Mouse (Mus musculus) bone marrow, adult 2 months (tissue): ENCODE data around the gene Cyp3a16. TPM values are rescaled to one million over a fixed set of nuclear protein-coding genes. Genes with fewer than 3 reads are reported as not detected.
"Not testable (repeated sequence)": the region's sequence is repeated elsewhere in the genome, so short reads cannot be mapped to it uniquely, and the experiment has no call there.

Source experiments
- H3K27ac ChIP-seq: fragments of 200-500 bp; 2 replicates; pipeline ENCODE4 v1.5.1; 2012; ENCODE audit warnings: low read depth, mild to moderate bottlenecking, control low read depth, inconsistent platforms, low read length; ENCODE audit not compliant: control insufficient read depth, poor library complexity, insufficient read depth
- H3K4me1 ChIP-seq: fragments of 200-500 bp; 2 replicates; pipeline ENCODE4 v1.6.1; 2011; ENCODE audit warnings: low read length; ENCODE audit not compliant: control insufficient read depth, insufficient read depth
- H3K4me3 ChIP-seq: fragments of 200-500 bp; replicated peaks from 2 replicates; pipeline ENCODE3; 2011; ENCODE audit warnings: mild to moderate bottlenecking, low read depth, low read length, control low read depth; ENCODE audit not compliant: control insufficient read depth
- CTCF ChIP-seq: fragments of 200-500 bp; IDR thresholded peaks from 2 replicates; pipeline ENCODE4 v1.5.1; 2011; ENCODE audit warnings: low read length, control low read depth; ENCODE audit not compliant: control insufficient read depth, insufficient read depth
- POLR2A ChIP-seq: fragments of 200-500 bp; IDR thresholded peaks from 2 replicates; pipeline ENCODE4 v1.6.1; 2011; ENCODE audit warnings: low read depth, mild to moderate bottlenecking, control low read depth, low read length, borderline replicate concordance; ENCODE audit not compliant: control insufficient read depth
- WGBS: fragments of 180-500 bp; shearing (Covaris S2); methylation state at CpG from one replicate; pipeline ENCODE4 v1.1.7; 2018; 5-methylcytosine and 5-hydroxymethylcytosine counted together
- polyA plus RNA-seq: library from polyadenylated mRNA; stranded (reverse); fragments of >200 nt; gene quantifications from 2 replicates; pipeline ENCODE4 v1.2.4, GENCODE M21; 2011; ENCODE audit warnings: low replicate concordance; ENCODE audit not compliant: missing spikeins, insufficient read depth, insufficient read length

The Cyp3a16 gene
- polyA plus RNA-seq = not detected in 2 replicates

DNA sequence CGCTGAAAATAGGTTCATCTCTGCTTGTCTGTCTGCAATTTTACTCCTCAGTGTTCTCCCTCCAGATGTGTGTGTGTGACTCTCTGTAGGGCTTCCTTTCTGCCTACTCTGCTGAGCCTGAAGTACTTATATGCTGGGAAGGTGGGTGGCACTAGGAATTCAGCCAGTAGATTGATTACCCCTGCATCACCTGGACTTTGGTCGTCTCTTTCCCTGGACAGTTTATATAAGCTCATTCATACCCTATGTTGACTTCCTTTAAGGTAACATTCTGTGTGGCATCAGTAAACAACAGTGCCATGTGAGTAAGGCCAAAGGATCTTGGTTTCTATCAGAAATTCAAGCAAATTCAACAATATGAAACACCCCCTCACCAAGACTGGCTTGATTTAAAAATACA, at the start of gene Cyp3a16:
Gene Cyp3a16, minus strand, starts transcription at position 101 of the 400 bp plus-strand sequence.
- not testable (repeated sequence) for H3K27ac ChIP-seq, H3K4me3 ChIP-seq
- 71% methylated on average over 2 of the region's 2 CpGs for WGBS

DNA sequence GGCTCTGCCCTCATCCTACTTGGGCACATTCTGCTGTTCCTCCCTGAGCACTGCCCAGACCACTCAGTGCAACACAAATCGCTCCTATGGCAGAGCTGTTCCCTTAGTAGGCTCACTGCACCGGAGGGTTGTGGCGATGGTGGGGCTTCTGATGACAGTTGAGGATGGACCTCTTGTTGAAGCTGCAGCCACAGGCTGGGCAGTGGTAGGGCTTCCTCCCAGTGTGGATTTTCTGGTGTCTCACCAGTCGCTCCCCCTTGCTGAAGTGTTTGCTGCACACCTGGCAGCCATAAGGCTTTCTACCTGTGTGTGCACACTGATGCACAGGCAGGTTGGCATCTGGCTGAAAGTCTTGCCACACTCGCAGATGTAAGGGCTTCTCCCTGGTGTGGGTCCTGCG, 20.8 kb upstream of the Cyp3a16 start:
- no CpG with 5 or more reads among the region's 6 CpGs for WGBS
- H3K4me1 ChIP-seq = no peaks in the 10 kb centered on the region
- no peak for TF ChIP-seq CTCF
- no peak for TF ChIP-seq POLR2A
- no peak overlapping the region for H3K4me3 ChIP-seq
- no peak overlapping the region for H3K27ac ChIP-seq

More for the DNA sequence above, at the start of gene Cyp3a16:
- not testable (repeated sequence) for H3K4me1 ChIP-seq

DNA sequence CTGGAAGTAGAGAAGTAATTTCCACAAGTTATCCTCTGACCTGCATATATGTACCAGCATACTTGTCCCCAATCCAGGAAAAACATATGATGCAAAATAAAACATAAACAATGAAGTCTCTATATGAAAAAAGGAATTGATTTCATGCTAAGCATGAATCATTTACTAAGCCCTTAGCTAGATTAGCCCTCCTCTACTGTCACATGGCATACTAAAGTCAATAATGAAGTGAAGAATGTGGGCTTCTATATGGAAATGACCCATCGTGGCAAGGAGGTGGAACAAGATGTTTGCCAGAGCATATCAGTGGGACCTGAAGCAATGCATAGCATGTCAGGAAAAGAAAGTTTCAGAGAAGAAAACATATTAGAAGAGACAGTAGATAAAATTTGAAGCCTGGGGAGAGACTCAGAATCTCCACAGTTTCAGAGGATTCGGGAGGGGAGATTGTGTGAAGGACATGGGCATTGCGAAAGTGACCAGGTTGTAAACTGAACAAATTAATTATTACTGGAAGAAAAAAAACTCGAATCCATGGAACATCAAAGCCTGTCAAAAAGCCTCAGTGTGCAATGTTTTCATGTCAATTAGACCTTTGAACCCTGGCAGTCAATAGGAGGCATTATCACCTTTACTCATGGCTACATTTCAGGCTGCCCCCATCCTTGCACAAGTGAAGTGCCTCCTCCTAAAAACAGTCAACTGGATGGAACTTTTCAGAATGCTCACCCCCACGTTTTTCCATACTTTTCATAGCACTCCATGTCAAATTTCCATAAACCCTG, 5.0 kb downstream of the Cyp3a16 start:
- no peak overlapping the region for H3K27ac ChIP-seq
- TF ChIP-seq CTCF (no peak), POLR2A (no peak)
- WGBS = 57% methylated on average over 5 of the region's 5 CpGs
- no peaks in the 10 kb centered on the region for H3K4me1 ChIP-seq
- no peak overlapping the region for H3K4me3 ChIP-seq

DNA sequence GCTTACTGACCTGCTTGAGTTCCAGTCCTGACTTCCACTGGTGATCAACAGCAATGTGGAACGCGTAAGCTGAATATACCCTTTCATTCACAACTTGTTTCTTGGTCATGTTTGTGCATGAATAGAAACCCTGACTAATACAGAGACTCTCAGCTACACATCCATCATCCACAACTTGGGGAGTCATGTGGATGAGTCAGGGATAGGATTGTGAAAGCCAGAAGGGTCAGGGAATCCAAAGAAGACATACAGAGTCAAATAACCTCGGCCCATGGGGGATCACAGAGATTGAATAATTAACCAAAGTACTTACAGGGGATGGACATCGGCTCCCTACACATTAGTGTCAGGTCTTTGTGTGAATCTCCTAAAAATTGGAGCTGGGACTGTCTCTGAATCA, 7.2 kb downstream of the Cyp3a16 start:
- no peaks in the 10 kb centered on the region for H3K4me1 ChIP-seq
- no peak for TF ChIP-seq POLR2A
- TF ChIP-seq CTCF = no peak
- WGBS = 74% methylated on average over 4 of the region's 4 CpGs
- no peak overlapping the region for H3K4me3 ChIP-seq
- H3K27ac ChIP-seq = no peak overlapping the region

DNA sequence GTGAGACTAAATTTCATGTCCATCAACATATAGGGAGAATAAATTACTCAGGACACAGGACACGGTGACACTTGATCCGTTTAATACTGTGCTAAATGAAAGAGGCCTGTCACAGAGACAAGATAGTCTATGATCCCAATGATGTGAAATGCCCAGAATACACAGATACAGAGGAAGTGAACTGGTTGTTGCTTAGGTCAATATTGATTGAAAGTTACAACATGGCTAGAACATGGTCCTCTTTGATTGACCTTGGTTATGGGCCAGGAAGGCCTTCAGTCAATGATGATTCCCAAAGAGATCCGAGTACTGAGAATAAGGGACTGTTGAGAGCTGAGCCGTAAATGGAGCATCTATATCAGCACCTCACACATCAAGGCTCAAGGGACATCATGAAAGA, 15.1 kb downstream of the Cyp3a16 start:
- Histone ChIP-seq H3K27ac (no peak overlapping the region), H3K4me1 (no peaks in the 10 kb centered on the region), H3K4me3 (no peak overlapping the region)
- TF ChIP-seq CTCF (no peak), POLR2A (no peak)
- 81% methylated on average over 4 of the region's 4 CpGs for WGBS

DNA sequence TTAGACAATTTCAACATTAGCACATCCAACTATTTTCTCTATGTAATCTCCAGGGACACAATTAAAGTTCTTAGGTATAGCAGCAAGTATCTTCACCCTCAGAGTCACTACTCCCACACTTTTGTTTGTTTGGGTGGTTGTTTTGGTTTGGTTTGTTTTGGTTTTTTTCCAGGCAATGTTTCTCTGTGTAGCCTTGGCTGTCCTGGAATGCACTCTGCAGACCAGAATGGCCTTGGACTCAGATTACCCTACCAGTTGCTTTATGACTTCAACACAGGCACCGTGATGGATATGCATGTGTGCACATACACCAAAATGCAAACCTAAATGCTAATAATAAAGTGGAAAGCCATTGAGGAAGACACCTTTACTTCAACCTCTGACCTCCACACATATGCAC, 35.8 kb downstream of the Cyp3a16 start:
- no peak overlapping the region for H3K4me3 ChIP-seq
- no peak for TF ChIP-seq POLR2A
- no peak for TF ChIP-seq CTCF
- WGBS = 77% methylated on average over 1 of the region's 1 CpGs
- H3K4me1 ChIP-seq = no peaks in the 10 kb centered on the region
- no peak overlapping the region for H3K27ac ChIP-seq

DNA sequence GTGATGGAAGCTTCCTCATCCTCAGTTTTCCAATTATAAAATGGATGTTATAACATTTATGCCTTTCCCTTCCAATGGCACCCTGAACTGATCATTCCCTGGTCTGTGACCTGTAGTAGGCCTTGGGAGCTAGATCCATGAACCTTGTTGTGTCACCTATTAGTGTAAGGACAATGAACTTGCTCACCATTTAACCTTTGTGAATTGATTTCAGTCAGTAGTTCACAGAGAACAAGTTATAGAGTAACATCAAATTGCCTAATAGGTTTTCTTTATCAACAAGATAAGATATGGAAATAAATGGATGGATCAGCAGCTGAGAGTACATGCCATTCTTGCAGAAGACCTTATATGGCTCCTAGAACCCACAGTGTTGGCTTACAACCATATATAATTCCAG, 38.5 kb downstream of the Cyp3a16 start:
- Histone ChIP-seq H3K4me3 (no peak overlapping the region), H3K27ac (no peak overlapping the region), H3K4me1 (no peaks in the 10 kb centered on the region)
- no peak for TF ChIP-seq CTCF
- no peak for TF ChIP-seq POLR2A

DNA sequence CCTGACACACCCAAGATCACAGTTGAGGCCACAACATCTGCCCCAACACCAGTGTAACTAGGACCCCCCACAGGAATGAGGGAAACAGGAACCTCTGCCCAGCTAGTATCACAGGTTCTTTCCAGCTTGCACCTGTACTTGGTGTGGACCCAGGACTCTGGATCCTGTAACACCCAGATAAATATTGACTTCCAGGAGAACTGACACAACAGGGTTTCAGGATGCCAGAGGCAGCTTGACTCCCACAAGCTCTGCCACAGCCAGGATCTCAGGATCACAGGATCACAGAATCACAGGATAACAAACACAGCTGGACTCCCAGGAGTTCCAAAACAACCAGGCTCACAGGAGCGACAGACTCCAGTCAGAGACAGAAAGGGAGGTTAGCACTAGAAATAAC, 47.2 kb downstream of the Cyp3a16 start:
- TF ChIP-seq CTCF = no peak
- TF ChIP-seq POLR2A = no peak
- Histone ChIP-seq H3K27ac (no peak overlapping the region), H3K4me1 (no peaks in the 10 kb centered on the region), H3K4me3 (no peak overlapping the region)
- WGBS = 71% methylated on average over 1 of the region's 1 CpGs

DNA sequence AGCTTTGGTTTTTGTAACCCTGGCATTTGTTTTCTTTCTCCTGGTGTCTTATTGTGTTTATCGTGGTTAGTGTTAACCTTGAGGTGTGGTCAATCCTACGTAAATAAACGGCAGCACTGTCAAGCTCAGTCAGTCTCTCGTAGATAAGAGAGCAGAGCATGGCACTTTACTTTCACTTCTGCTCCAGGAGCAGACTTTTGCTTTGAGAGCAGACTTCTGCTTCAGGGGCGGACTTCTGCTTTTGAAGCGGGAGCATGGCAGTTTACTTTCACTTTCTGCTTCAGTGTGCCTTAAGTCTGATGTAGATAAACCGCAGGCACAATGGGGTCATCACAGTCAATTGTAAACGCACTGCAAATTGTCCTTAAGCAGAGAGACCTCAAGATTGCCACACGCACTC, 54.1 kb downstream of the Cyp3a16 start:
- not testable (repeated sequence) for H3K27ac ChIP-seq, H3K4me3 ChIP-seq, H3K4me1 ChIP-seq
- 76% methylated on average over 9 of the region's 9 CpGs for WGBS

Other genes starting within 250 kb of the Cyp3a16 start
- 7.7 and 19.8 TPM in 2 replicates for gene Zfp655, start 238.0 kb downstream of the Cyp3a16 start, polyA plus RNA-seq
- gene Zscan25, start 189.2 kb downstream of the Cyp3a16 start, polyA plus RNA-seq = 1.7 and 4.7 TPM in 2 replicates
- not detected in 2 replicates for gene Cyp3a57, start 124.4 kb downstream of the Cyp3a16 start, polyA plus RNA-seq
- gene Cyp3a41b, start 115.0 kb upstream of the Cyp3a16 start, polyA plus RNA-seq = not detected in 2 replicates